Mouse (Mus musculus): ENCODE results near the gene Cfap157.

Gene Cfap157

DNA sequence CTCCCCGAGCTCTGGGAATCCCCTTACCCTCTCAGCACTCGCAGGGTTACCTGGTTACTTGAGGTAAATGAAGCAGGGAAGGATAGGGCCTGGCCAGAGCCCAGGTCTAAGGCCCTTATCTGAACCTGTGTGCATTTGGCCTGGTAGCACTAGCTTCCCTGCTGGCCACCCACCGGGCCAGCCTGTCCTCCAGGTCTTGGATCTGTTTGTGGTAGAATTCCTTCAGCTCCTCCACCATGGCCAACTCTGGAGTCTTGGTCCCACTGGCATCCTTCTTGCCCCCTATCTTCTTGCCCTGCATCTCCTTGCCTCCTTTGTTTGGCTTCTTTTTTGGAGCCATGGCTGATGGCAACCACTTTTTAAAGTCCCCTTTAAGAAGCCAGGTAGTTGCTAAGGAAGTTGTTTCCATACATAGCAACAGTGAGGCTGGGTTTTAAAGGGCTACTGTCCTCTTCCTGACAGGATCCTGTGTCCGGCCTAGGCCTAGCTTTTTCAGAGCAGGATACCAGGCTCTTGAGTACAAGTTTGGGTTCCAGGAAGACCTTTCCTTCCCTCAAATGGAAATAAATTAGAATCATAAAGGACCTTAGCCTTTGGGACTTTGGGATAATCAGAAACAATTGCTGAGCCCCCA, at the start of gene Cfap157:
Gene Cfap157 (minus strand): TSS at position 381 of the 634 bp plus-strand sequence.
- no peak for DNase-seq (ENCODE audit: low spot score in 2 of 2)

DNA sequence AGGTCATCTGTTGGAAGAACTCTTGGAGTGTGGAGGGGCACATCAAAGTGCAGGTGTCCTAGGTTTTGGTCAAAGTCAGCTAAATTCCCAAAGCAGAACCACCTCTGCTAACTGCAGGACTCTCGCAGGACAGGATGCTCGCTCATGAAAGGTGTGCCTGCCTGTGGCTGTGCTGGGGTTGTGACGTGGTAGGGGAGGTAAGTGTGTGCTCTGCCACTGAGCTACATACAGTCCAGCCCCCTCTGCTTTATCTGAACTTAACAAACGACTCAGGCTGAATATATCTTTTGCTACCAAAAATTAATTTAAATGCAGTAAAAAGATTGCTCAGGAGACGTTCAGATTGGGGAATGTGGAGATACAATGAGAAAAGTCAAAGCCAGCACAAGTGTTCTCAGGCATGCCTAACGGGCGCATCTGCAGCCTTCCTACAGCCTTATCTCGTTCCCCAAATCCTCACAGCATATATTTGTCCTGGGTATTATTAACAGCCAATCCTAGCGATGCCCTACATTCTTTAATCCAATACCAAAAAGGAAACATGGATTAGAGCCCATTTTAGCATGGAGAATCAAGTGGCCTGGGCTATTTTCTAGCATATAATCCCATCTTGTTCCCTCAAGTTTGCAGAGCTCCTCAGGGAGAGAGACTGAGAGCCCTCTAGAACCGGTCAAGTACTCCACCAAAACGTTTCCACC, 44.9 kb upstream of the Cfap157 start:
- DNase-seq (ENCODE audit: low spot score in 2 of 2): no peak

DNA sequence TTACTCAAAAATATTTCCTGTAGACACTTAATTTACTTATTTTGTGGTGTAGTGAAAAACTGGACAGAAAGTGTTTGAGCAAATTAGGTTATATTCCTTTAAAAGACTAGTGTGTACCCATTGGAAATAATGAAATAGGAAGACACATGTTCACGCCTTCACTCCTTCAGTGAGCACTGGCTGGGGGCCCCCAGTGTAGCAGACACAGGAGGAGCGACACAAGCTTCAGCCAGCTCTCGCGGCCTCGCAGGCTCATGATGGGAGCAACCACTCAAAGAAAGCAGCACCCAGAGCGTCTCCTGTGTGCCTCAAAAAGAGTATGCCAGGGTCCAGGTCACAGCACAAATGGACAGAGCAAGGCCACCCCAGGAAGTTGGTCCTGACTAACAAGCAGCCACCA, 41.6 kb upstream of the Cfap157 start:
- no peak for DNase-seq (ENCODE audit: low spot score in 2 of 2)

DNA sequence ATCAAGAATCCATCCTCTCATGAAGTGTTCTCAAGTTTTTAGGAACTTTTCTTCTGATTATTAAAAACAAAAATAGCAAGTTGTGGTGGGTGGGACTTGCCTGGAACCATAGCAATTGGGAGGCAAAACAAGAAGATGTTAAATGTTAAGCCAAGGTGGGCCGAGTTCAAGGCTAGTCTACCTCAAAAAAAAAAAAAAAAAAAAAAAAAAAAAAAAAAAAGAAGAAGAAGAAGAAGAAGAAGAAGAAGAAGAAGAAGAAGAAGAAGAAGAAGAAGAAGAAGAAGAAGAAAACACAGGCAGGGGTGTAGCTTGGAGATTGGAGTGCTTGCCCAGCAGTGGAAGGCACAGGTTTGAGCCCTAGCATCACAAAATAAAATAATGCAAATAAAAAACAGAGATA, 40.5 kb upstream of the Cfap157 start:
- DNase-seq (ENCODE audit: low spot score in 2 of 2): no peak

DNA sequence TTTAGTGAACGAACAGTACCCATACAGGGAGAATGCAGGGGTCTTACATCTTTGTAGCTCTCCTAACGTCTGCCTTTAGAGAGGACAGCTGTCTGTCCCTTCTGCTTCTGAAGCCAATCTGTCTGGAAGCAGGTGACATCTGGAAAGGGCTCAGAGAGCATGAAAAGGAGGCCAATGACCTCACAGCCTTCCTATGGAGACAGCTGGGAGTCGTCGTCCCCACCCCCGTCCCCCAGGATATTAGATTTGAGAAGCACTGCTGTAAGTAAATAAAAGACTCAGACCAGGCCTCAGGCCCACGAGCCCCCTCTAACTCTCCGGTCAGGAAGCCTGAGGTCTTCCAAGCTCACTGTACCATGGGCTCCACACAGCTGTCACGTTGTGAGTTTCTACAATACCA, 40.0 kb upstream of the Cfap157 start:
- no peak for DNase-seq (ENCODE audit: low spot score in 2 of 2)

DNA sequence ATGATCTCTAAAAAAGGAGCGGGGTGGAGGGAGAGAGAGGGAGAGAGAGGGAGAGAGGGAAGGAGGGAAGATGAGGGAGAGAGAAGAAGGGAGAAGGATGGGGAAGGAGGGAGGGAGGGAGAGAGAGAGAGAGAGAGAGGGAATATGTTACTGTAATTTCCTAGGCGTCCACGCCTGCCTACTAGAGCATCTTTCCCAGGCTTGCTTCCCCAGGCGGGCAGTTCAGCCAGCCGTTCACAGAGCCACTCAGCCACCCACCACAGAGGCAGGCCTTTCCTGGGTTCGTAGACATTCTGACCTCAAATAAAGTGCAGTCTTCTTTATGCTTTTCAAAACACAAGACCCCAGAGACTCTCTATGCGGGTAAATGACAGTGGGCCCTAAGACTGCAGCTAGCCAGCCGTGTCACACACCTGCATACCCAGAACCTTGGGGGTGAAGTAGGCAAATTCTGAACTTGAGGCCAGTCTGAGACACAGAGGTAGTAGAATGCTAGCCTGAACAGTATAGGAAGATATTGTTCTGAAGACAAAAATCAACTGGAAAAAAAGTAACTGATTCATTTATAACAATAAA, 39.4 kb upstream of the Cfap157 start:
- no peak for DNase-seq (ENCODE audit: low spot score in 2 of 2)

DNA sequence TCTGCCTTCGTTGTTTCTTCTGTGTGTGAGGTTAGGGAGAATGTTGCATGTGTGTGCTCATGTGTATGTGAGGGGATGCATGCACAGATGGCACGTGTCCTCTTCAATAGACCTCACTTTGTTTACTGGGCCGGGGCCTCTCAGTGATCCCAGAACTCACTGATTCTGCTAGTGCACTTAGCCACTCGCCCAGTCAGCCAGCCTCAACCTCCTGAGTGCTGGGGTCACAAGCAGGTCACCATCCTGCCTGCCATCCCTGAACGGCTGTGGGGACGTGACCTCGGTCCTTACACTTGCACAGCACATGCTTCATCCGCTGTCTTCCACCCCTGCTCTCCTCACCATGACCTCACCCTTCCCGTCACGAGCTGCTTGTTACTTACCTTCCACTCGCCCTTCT, 38.9 kb upstream of the Cfap157 start:
- DNase-seq (ENCODE audit: low spot score in 2 of 2): no peak

DNA sequence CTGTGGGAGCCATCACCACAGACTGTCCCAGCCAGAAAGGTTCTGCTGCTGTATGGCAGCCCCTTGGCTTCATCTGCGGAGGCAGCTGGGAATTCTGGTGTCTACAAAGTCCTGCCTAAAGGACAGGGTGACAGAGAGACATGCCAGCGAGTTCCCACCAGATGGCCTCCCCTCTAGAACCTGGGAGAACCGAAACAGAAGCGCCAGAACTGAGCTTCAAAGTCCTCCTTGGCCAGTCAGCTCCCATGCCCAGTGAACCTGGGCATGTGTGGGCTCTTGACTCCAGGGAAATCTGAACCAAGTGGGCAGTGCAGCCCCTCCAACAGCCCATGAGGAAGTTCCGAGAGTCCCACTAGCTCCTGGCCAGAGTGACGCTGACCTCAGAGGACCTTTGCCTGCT, 38.4 kb upstream of the Cfap157 start:
- no peak for DNase-seq (ENCODE audit: low spot score in 2 of 2)

DNA sequence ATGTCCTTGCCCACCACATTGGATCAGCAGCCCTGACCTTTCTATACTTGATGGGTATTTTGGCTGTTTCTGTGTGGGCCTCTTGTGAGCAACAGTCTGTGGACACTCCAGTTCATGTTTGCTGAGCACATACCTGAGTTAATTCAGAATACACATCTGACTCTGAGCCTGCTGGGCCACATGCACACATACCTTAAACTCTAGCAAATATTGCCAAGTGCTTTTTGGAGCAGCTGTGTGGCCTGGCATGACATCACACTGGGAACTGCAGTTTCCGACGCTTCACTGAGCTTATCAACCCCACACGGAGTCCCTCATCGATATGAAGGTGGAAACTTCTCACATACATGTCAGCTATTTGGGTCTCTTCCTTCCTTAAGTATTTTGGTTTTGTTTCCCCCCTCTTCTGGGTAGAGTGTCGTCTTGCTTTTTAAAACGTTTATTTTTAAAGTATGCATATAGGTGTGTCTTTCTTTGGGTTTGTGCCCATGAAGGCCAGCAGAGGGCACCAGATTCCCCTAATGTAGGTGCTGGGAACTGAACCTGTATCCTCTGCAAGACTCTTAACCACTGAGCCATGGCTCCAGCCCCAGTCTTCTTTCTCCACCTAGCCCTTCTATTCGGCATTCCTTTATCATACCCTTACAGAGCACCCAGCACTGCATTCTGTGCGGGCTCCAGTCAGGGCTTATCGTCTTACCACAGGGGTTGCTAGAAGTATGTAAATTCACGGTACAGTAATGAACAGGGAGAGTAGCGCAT, 37.0 kb upstream of the Cfap157 start:
- DNase-seq (ENCODE audit: low spot score in 2 of 2): no peak

DNA sequence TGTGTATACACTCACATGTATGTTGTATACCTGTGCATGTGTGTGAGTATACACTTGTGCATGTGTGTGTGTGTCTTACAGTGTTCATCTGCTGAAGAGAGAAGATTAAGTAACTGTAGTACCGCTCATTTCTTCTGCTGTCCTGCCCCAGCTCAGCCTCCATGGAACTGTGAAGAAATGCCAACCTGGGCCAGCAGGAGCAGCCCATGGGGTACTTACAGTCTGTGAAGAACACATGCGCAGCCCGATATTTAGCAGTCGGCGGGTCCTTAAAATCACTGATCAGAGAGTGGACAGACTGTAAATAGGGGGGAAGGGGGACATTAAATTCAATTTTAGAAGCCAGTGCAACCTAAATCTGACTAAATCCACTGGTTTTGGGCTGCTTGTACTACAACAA, 34.0 kb upstream of the Cfap157 start:
- no peak for DNase-seq (ENCODE audit: low spot score in 2 of 2)

DNA sequence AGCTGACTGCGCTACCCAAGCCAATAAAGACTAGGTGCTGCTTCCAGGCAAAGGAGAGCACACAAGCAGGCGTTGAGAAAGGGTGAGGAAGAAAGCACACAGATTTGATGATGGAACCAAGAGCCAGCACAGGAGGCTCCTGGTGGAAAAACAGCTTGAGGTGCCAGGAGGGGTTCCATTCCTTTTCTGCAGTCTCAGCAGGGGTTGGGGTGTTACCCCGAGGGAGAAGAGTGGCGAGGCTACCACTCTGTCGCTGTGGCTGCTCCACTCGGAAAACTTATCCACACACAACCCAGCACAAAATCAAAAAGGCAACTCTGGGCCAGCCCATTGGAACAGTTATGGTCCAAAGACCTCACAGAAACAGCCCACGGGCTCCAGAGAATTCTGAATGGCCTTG, 33.4 kb upstream of the Cfap157 start:
- no peak for DNase-seq (ENCODE audit: low spot score in 2 of 2)

DNA sequence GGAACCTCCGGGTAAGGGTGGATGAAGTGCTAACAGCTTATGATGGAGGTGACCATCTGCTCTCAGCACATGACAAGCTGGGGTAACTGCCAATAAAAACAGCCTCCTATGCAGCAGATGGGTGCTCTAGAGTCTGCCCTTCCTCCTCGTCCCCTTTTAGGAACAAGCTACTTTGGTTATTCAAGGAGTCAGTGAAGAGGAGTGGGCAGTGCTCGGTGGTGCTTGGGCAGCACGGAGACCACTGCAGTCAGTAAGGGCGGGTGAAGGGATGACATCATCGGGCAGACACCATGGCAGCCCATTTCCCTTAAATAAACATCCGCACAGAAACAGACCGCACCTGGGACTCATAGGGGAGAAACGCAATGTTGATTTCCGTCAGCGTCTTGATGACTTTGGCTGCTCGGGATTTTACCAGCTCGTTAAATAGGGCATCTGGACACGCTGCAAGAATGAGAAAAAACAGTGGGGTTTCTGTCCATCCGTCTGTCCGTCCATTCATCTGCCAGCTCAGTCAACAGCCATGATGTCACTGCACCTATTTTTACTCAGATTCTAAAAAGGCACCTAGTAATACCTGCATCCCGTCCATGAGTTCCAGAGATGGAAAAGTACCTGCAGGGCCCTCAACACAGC, 32.8 kb upstream of the Cfap157 start:
- DNase-seq (ENCODE audit: low spot score in 2 of 2): peak; percentile 40 to 58

DNA sequence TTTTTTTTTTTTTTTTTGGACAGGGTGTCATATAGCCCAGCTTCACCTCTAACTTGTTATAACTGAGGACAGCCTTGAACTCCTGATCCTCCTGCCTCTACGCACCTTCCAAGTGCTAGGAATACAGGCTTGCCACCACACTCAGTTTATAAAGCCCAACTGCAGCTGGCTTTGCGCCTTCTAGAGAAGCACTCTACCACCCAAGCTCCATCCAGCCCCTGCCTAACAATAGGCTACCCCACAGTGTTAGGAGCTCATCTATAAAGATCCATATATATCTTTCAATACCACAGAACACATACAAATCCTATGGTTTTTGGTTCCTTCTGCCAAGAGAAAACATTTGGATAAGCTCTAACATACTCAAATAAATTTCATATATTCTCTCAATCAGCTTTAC, 32.3 kb upstream of the Cfap157 start:
- no peak for DNase-seq (ENCODE audit: low spot score in 2 of 2)

DNA sequence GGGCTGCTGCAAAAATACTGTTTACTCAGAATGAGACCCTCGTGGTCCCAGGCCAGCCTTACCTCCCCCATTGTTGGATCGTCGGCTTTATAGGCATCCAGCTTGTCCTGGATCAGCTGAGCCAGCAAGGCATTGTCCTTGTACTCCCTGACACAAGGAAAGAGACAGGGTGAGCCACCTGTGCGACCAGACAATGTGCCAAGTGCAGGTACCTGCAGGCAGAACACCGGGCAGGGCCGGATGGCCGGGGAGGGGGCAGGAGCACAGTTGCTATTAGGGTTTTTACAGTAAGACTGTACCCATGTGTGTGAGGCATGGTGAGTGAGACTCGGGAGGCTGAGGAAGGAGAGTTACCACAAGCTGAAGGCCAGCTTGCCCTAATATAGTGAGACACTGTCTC, 27.7 kb upstream of the Cfap157 start:
- no peak for DNase-seq (ENCODE audit: low spot score in 2 of 2)

DNA sequence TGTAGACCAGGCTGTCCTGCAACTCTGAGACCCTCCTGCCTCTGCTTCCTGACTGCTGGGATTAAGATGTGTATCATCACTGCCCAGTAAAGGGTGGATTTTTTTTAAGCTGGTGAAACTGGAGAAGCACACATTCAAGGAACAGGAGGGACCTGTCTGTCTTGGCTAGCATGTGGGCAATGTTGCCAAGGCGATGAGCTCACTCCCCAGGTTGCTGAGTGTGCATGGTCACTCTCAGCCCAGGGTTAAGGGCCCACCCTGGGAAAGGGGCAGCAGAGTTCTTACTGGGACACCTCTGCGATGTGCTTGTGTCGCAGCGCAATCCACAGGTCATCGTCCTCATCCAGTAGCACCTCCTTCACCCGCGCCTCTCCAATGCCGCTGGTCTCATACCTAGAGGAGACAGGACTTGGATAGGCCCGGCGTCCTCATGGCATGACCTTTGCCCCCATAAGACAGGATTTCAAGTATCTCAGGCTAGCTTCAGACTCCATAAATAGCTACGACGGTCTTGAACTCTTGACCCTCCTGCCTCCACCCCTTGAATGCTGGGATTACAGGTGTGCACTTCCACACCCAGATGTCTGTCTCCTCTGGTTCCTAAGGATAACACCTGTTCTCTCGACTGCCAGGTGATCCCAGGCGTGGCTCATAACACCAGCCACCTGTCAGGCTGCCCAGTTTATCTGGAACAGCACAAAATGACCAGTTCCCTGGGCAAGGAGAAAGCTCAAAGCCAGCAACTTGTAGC, 24.8 kb upstream of the Cfap157 start:
- no peak for DNase-seq (ENCODE audit: low spot score in 2 of 2)

DNA sequence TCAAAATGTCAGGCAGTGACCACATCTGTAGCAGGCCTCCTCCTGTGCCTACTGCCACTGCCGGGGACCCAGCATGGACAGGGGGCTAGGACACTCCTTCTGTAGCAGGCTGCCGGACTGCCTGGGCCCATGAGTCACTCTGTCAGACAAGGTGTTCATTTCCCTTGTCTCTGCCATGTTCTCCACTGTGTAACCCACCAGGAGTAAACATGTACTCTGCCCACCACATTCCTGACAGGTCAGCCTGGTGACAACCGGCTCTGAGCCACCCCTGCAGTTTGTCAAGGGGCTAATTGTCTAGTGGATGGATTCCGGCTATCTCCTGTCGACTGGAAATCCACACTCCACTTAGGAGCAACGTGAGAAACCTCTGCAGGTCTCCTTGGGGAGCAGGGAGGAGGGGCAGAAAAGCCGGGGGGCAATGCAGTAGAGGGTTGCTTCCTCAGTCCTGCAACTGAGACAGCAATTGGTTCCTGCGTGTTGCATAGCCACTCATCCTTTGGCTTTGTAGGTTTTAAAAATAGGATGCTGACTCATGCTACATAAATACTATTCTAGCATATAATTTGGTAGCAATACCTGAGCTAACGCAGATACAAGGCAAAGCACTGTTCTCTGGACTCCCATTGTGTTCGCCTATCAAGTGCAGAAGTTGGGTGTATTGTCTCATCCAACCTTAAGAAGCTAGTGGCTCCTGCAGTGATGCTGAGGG, 14.2 kb upstream of the Cfap157 start:
- no peak for DNase-seq (ENCODE audit: low spot score in 2 of 2)

DNA sequence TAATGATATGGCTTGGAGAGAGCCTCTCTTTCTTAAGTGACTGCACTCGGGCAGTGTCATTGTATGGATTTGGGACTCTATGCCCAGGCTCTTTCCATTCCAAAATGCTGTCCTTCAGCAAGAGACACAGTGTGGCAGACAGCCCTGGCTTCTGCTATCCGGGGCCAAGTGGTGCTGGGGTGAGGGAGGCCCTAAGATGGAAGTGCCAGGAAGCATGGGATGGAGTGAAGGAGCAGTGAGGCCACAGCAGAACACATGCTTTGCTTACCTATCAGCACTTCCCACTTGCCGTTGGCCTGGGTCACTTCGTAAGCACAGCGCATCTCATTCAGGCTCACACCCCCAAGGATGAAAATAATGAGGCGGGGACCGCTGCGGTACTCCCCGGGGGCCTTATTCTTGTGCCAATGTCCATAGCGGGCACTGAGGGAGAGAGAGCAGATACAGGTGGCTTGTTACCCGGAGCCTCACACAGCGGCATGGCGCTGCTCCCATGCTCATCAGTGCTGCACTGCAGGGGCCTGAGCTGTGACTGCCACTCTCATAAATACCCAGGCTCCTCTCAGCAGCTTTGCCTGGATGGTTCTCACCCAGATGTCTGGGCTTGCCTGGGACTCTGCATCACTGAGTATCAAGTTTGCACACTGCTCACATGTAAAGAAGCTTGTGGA, 11.7 kb upstream of the Cfap157 start:
- no peak for DNase-seq (ENCODE audit: low spot score in 2 of 2)

DNA sequence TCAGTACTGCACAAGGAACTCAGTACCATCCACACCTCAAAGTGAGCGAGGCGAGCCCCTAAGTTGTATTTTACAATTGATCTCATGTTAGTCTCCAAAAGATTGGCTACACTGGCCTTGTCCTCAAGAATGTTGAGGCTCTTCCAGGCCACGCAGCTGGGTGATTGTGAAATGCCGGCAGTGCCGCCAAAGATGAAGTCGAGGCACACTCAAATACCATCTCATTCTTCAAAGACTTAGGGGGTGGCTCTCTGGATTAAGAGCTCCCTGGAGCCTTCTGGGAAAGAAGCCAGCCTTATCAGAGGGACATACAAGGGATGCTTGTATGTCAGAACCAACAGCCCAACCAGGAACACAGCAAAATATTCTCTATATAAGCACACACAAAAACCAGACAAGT, 7.1 kb upstream of the Cfap157 start:
- no peak for DNase-seq (ENCODE audit: low spot score in 2 of 2)

DNA sequence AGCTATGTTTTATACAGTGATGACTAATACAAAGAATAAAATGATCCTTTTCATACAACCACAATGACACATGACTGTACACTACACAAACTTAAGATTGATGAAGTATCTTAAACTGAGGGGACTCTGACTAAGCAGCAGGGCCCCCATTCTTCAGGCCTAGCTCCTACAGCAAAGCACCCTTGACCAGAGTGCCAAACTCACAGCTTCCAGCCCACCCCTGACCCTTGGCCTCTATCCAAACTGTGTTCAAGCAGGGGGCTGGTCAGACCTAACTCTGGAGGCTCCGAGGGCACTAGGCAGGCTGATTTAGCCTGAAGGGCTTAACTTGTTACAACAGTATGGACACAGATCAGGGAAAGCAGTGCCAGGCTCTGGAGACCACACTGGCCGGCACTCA, 4.4 kb upstream of the Cfap157 start:
- DNase-seq (ENCODE audit: low spot score in 2 of 2): no peak

DNA sequence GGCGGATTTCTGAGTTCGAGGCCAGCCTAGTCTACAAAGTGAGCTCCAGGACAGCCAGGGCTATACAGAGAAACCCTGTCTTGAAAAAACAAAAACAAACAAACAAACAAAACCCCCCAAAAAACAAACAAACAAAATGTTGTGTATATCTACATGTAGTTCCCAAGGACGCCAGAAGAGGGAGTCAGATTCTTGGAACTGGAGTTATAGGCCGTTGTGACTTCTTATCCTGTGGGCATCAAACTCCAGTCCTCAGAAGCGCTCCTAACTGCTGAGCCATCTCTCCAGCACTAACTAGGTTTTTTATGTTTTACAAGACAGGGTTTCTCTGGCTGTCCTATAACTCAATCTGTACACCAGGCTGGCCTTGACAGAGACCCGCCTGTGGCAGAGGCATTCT, 2.9 kb upstream of the Cfap157 start:
- DNase-seq (ENCODE audit: low spot score in 2 of 2): no peak
